In genomic region chr5:72503531-72504523, GRCm38 (mm10) we compare ENCODE assay signal across 8 mouse cellular contexts. TPM values are rescaled to one million over a fixed set of nuclear protein-coding genes. Genes with fewer than 3 reads are reported as not detected.
A peak's percentile ranks its signal among the peaks of the same experiment; 100 is the strongest.
DNase-seq lines count a peak whose midpoint lies in the region; ATAC-seq and TF ChIP-seq lines count a peak whose summit lies in the region.

Corin (minus strand) TSS chr5:72504473.

- H3K27me3 ChIP-seq in heart, embryonic 14.5 days (ENCODE audit: control insufficient read depth, insufficient read depth, low read length) = no peaks in the 10 kb centered on the region
- H3K27me3 ChIP-seq in limb, embryonic 13.5 days = peaks cover 68% of the 10 kb centered on the region
- H3K27me3 ChIP-seq in neural tube, embryonic 14.5 days (ENCODE audit: control insufficient read depth, insufficient read depth, low read length) = peaks cover 17% of the 10 kb centered on the region

- no peak for TF ChIP-seq CTCF in cortical plate, adult 2 months (IDR thresholded peaks at IDR 0.05; ENCODE audit: extremely low read depth, insufficient read depth, low read length)

- H3K9me3 ChIP-seq in heart, embryonic 14.5 days (ENCODE audit: control insufficient read depth, low read length) = no peaks in the 10 kb centered on the region
- no peaks in the 10 kb centered on the region for H3K9me3 ChIP-seq in limb, embryonic 13.5 days
- no peaks in the 10 kb centered on the region for H3K9me3 ChIP-seq in neural tube, embryonic 14.5 days (ENCODE audit: control insufficient read depth, low read length)

- peak; percentile 26 for DNase-seq in adrenal gland, postnatal 10 days
- no peak for DNase-seq in adrenal gland, adult 18-20 months (ENCODE audit: low spot score in 2 of 2)
- no peak for DNase-seq in thymus, adult 18-20 months
- no peak for DNase-seq in urinary bladder, adult 2 months (ENCODE audit: low spot score)

- no peaks in the 10 kb centered on the region for H3K36me3 ChIP-seq in heart, embryonic 14.5 days (ENCODE audit: control insufficient read depth, insufficient read depth, low read length)
- no peaks in the 10 kb centered on the region for H3K36me3 ChIP-seq in limb, embryonic 13.5 days
- H3K36me3 ChIP-seq in neural tube, embryonic 14.5 days (ENCODE audit: control insufficient read depth, insufficient read depth, low read length) = no peaks in the 10 kb centered on the region

- H3K9ac ChIP-seq in heart, embryonic 14.5 days (ENCODE audit: low read length) = peak within 1 kb of the TSS; percentile 71
- H3K9ac ChIP-seq in limb, embryonic 13.5 days = peak within 1 kb of the TSS; percentile 63
- H3K9ac ChIP-seq in neural tube, embryonic 14.5 days (replicated peaks; ENCODE audit: low read depth, low read length) = 0 out of 2 replicates have a peak within 1 kb of the TSS, but pooled peaks have one; percentile 21

- H3K4me3 ChIP-seq in cortical plate, adult 2 months (ENCODE audit: insufficient read depth, low read length) = peak within 1 kb of the TSS; percentile 28; the same call in 1 of the 2 replicates
- H3K4me3 ChIP-seq in heart, embryonic 14.5 days (ENCODE audit: control insufficient read depth in 1 of 2, insufficient read depth in 1 of 2, low read depth in 1 of 2, low read length in 2 of 2) = peak within 1 kb of the TSS; percentile 63 to 68
- H3K4me3 ChIP-seq in limb, embryonic 13.5 days = peak within 1 kb of the TSS; percentile 47
- H3K4me3 ChIP-seq in neural tube, embryonic 14.5 days (ENCODE audit: low read depth, low read length) = peak within 1 kb of the TSS; percentile 30

- peak within 1 kb of the TSS; percentile 71 for H3K4me2 ChIP-seq in heart, embryonic 14.5 days (ENCODE audit: low read length)
- H3K4me2 ChIP-seq in limb, embryonic 13.5 days (replicated peaks) = peak within 1 kb of the TSS; percentile 78
- peak within 1 kb of the TSS; percentile 52 for H3K4me2 ChIP-seq in neural tube, embryonic 14.5 days (ENCODE audit: low read depth, low read length)

- no peak for TF ChIP-seq POLR2A in cortical plate, adult 2 months (IDR thresholded peaks at IDR 0.05; ENCODE audit: extremely low read depth, insufficient read depth, low read length)

- H3K27ac ChIP-seq in cortical plate, adult 2 months (ENCODE audit: insufficient read depth, low read length) = no peak within 1 kb of the TSS
- peak within 1 kb of the TSS; percentile 46 to 71 for H3K27ac ChIP-seq in heart, embryonic 14.5 days (replicated peaks in 1 of 2; ENCODE audit: control insufficient read depth in 1 of 2, insufficient read depth in 1 of 2, low read depth in 2 of 2, low read length in 2 of 2)
- no peak within 1 kb of the TSS for H3K27ac ChIP-seq in limb, embryonic 13.5 days
- H3K27ac ChIP-seq in neural tube, embryonic 14.5 days (ENCODE audit: low read depth, low read length) = no peak within 1 kb of the TSS

- peak; percentile 32 for ATAC-seq in heart, embryonic 14.5 days (ENCODE audit: insufficient number of reproducible peaks, insufficient read depth, low FRiP score, low read depth)
- peak; percentile 37 for ATAC-seq in limb, embryonic 13.5 days (ENCODE audit: low FRiP score, low read depth)
- ATAC-seq in neural tube, embryonic 14.5 days (ENCODE audit: low read depth) = peak; percentile 39; the same call in 1 of the 2 replicates

- peaks cover 2% of the 10 kb centered on the region; the same call in 1 of the 2 replicates for H3K4me1 ChIP-seq in cortical plate, adult 2 months (ENCODE audit: control insufficient read depth, insufficient read depth, low read length)
- peaks cover 21 to 26% of the 10 kb centered on the region in 2 experiments for H3K4me1 ChIP-seq in heart, embryonic 14.5 days (ENCODE audit: control insufficient read depth in 2 of 2, insufficient read depth in 2 of 2, low read length in 2 of 2)
- peaks cover 15% of the 10 kb centered on the region for H3K4me1 ChIP-seq in limb, embryonic 13.5 days
- 0 out of 2 replicates have a peak, but pooled peaks cover 5% of the 10 kb centered on the region for H3K4me1 ChIP-seq in neural tube, embryonic 14.5 days (ENCODE audit: control insufficient read depth, insufficient read depth, low read length)

- under 1% methylated on average over 64 of the region's 64 CpGs for WGBS in heart, embryonic 14.5 days
- 2% methylated on average over 64 of the region's 64 CpGs for WGBS in limb, embryonic 13.5 days
- 2% methylated on average over 64 of the region's 64 CpGs for WGBS in neural tube, embryonic 14.5 days

RNA-seq across cellular contexts. Expression of gene Corin, which starts in this region (rescaled TPM):
- under 1 TPM; 0.18 to 0.45 TPM for total RNA-seq in adrenal gland, postnatal 10 days (2021)
- under 1 TPM in 1 of 2 experiments, not detected in 1; 0.16 TPM for total RNA-seq in adrenal gland, adult 18-20 months (2021)
- 0.13 and 0.17 TPM in 2 replicates for polyA plus RNA-seq in cortical plate, adult 2 months (2012; rRNA removed)
- 49.0 and 49.6 TPM in 2 replicates for polyA plus RNA-seq in heart, embryonic 14.5 days (2014; fragmentation: Nextera tagmentation; extraction: Ambion mirVana)
- 4.0 and 4.5 TPM in 2 replicates for polyA plus RNA-seq in limb, embryonic 13.5 days (2015; fragmentation: Nextera tagmentation; extraction: Ambion mirVana)
- polyA plus RNA-seq in neural tube, embryonic 14.5 days (2014; fragmentation: Nextera tagmentation; extraction: Ambion mirVana) = 1.2 and 2.4 TPM in 2 replicates
- polyA plus RNA-seq in urinary bladder, adult 2 months (2012; rRNA removed) = 0.22 and 0.28 TPM in 2 replicates

Comparison
In these comparisons a context has a peak if more than half of its experiments do, and no peak if none do; other contexts are left out.
1. Peak in DNase-seq in adrenal gland, postnatal 10 days; RNA of the gene not detected or under 1 TPM.
2. H3K27ac ChIP-seq: peak in heart, embryonic 14.5 days (2 of 2); none in cortical plate, adult 2 months (single experiment), limb, embryonic 13.5 days (single experiment) and neural tube, embryonic 14.5 days (single experiment).
3. H3K9ac ChIP-seq: peak in every context shown above with its lines; median percentile 71 in heart, embryonic 14.5 days; 63 in limb, embryonic 13.5 days; 21 in neural tube, embryonic 14.5 days.
4. Peak in every context shown above with its lines, with median percentiles within 50 percentile points of each other: H3K4me3 ChIP-seq, ATAC-seq and H3K4me2 ChIP-seq.